Mouse (Mus musculus): Measurements from ENCODE around the gene Tm4sf1. TPM values are rescaled to one million over a fixed set of nuclear protein-coding genes. Genes with fewer than 3 reads are reported as not detected.

Gene Tm4sf1
- 64.0 and 64.4 TPM in 2 replicates for polyA plus RNA-seq (2014; fragmentation: Nextera tagmentation; extraction: Ambion mirVana)

DNA sequence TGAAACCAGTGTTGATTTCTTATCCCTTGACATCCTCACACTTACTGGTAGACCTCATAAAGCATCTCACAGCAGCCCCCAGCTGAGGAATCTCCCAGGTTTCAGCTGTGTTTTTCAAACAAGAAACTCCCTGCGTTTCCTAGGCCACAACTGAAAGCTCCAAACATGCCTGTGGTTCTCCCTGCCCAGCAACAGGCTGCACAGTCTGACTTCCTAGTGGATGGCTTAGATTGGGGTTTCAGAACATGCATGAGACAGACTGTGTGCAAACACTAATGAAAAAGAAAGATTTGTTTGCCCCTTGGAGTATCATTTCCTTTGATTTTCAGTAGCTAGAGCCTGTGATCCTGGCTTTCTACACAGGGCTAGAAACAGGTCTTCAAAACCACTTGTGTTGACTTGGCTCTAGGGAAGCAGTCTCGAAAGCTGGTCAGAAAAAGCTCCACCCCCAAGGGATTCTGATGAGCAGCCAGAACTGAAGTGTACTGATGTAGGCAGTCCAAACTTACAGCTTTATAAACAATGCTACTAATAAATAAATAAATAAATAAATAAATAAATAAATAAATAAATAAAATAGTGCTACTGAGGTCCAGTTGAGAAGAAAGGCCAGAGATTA lies at the start of gene Tm4sf1:
Gene Tm4sf1 (minus strand): TSS at position 68 of the 619 bp plus-strand sequence.
- ATAC-seq (replicated peaks; ENCODE audit: low FRiP score, low TSS enrichment, low read depth) (no peak), DNase-seq (ENCODE audit: low spot score) (no peak)
- Histone ChIP-seq H3K27me3 (replicated peaks; ENCODE audit: control insufficient read depth, insufficient read depth, low read length) (no peaks in the 10 kb centered on the region), H3K4me2 (ENCODE audit: low read length) (no peak within 1 kb of the TSS), H3K9me3 (ENCODE audit: control insufficient read depth, low read length) (no peaks in the 10 kb centered on the region), H3K9ac (ENCODE audit: low read length) (no peak within 1 kb of the TSS), H3K4me1 (replicated peaks; ENCODE audit: control insufficient read depth, insufficient read depth, low read length) (no peaks in the 10 kb centered on the region), H3K36me3 (ENCODE audit: control insufficient read depth, insufficient read depth, low read length) (no peaks in the 10 kb centered on the region), H3K4me3 (ENCODE audit: low read depth, low read length) (no peak within 1 kb of the TSS), H3K27ac (ENCODE audit: low read depth) (no peak within 1 kb of the TSS)
- WGBS = 70% methylated on average over 2 of the region's 2 CpGs

DNA sequence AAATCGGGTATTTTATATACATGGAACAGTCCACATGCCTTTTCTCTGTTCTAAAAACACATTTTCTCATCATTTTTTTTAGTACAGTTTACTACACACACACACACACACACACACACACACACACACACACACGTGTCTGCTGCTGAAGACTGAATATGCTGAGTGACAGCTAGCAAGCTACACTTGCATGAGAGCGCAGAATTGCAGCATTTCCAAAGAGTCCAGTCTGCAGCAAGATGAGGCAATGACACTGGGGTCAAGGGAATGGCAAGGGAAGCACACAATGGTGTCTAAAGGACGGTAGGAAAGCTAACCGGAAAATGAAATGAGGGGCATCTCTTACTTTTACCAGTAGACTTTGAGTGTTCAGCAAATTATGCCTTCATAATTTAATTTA lies 43.0 kb upstream of the Tm4sf1 start:
- Histone ChIP-seq H3K4me2 (ENCODE audit: low read length) (no peak overlapping the region), H3K4me3 (ENCODE audit: low read depth, low read length) (no peak overlapping the region), H3K27ac (ENCODE audit: low read depth) (0 out of 2 replicates have a peak overlapping the region, but pooled peaks have one; percentile 25), H3K27me3 (replicated peaks; ENCODE audit: control insufficient read depth, insufficient read depth, low read length) (no peaks in the 10 kb centered on the region), H3K9me3 (ENCODE audit: control insufficient read depth, low read length) (no peaks in the 10 kb centered on the region), H3K9ac (ENCODE audit: low read length) (no peak overlapping the region), H3K4me1 (replicated peaks; ENCODE audit: control insufficient read depth, insufficient read depth, low read length) (peaks cover 4% of the 10 kb centered on the region; the same call in 1 of the 2 replicates), H3K36me3 (ENCODE audit: control insufficient read depth, insufficient read depth, low read length) (no peaks in the 10 kb centered on the region)
- 64% methylated on average over 5 of the region's 5 CpGs for WGBS
- ATAC-seq (replicated peaks; ENCODE audit: low FRiP score, low TSS enrichment, low read depth) (0 out of 2 replicates have a peak, but pooled peaks have one; percentile 9), DNase-seq (ENCODE audit: low spot score) (no peak)

DNA sequence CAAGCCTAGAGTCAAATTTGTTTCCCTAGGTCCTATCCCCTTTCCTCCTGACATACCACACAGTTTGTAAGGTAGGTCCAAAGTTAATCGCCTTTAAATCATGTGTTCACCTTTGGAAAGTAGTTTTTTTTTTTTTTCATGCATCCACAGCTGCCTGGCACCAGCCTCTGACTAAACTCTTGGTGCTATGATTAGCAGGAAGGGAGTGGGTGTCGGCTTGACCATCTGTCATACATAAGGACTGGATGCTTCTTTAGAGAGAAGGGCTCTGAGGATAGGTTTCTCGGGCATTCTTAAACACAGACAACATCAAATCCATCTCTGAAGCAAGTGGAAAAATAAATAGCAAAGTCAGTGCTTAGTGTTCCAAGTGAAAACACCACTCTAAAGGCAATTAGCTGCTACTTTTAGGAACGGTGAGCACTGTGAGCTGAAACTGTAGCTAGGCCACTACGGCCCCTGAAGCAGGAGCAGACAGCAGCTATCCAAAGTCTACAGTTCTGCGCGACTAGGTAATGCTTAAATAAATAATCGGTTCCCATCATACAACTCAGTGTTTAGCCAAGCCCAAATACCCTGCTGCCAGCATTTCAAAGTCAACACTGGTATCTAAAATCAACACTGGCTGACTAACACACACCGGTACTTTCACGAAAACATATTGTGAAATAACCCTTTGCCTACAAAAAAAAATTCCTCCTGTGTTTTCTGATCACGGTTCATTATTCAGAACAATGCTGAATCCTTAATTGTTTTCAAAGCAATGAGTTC lies 42.2 kb upstream of the Tm4sf1 start:
- Histone ChIP-seq H3K27me3 (replicated peaks; ENCODE audit: control insufficient read depth, insufficient read depth, low read length) (no peaks in the 10 kb centered on the region), H3K4me3 (ENCODE audit: low read depth, low read length) (no peak overlapping the region), H3K4me2 (ENCODE audit: low read length) (no peak overlapping the region), H3K9ac (ENCODE audit: low read length) (no peak overlapping the region), H3K27ac (ENCODE audit: low read depth) (peak overlapping the region; percentile 55), H3K9me3 (ENCODE audit: control insufficient read depth, low read length) (no peaks in the 10 kb centered on the region), H3K4me1 (replicated peaks; ENCODE audit: control insufficient read depth, insufficient read depth, low read length) (peaks cover 4% of the 10 kb centered on the region; the same call in 1 of the 2 replicates), H3K36me3 (ENCODE audit: control insufficient read depth, insufficient read depth, low read length) (no peaks in the 10 kb centered on the region)
- ATAC-seq (replicated peaks; ENCODE audit: low FRiP score, low TSS enrichment, low read depth) (peak; percentile 93), DNase-seq (ENCODE audit: low spot score) (no peak)
- WGBS = 42% methylated on average over 11 of the region's 11 CpGs

DNA sequence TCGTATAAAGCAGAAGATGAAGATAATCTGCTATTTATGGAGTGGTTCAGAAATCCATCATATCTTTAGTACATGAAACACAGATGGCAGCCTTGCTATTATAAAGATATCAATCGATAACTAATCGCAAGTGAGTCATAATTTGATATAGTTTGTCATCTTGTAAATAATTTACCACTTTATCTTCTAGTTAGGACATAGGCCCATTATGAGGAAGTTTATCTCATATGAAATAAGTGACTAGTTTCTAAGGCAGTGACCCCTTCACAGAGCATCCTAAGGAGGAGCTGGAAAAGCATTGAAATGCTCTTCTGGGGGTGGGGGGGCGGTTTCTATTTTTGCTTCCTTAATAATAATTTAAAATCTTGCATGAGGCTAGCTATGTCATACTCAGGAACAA lies 41.2 kb upstream of the Tm4sf1 start:
- DNase-seq (ENCODE audit: low spot score) (no peak), ATAC-seq (replicated peaks; ENCODE audit: low FRiP score, low TSS enrichment, low read depth) (no peak)

DNA sequence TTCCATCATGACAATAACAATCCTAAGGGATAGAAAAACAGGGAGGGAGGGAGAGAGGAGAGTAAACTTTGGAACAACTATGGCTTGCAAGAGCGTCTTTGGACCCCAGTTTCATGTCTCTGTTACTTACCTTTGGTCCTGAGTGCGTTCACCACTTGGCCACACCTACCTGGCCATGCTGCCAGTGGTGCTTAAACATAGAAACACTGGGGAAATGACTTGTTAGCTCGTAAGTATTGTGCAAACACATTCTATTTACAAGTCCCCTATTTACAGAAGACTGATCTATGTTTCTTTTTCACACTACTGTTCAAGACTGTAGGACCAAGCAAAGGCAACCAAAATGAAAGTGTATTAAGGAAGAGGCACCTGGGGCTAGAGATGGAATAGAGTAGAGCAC lies 39.5 kb upstream of the Tm4sf1 start:
- WGBS = 84% methylated on average over 3 of the region's 3 CpGs
- DNase-seq (ENCODE audit: low spot score) (no peak), ATAC-seq (replicated peaks; ENCODE audit: low FRiP score, low TSS enrichment, low read depth) (no peak)
- H3K9ac ChIP-seq (ENCODE audit: low read length) = no peak overlapping the region
- H3K4me3 ChIP-seq (ENCODE audit: low read depth, low read length) = no peak overlapping the region
- no peak overlapping the region for H3K4me2 ChIP-seq (ENCODE audit: low read length)
- no peaks in the 10 kb centered on the region for H3K27me3 ChIP-seq (replicated peaks; ENCODE audit: control insufficient read depth, insufficient read depth, low read length)
- no peaks in the 10 kb centered on the region for H3K36me3 ChIP-seq (ENCODE audit: control insufficient read depth, insufficient read depth, low read length)
- peaks cover 4% of the 10 kb centered on the region; the same call in 1 of the 2 replicates for H3K4me1 ChIP-seq (replicated peaks; ENCODE audit: control insufficient read depth, insufficient read depth, low read length)
- no peaks in the 10 kb centered on the region for H3K9me3 ChIP-seq (ENCODE audit: control insufficient read depth, low read length)
- H3K27ac ChIP-seq (ENCODE audit: low read depth) = no peak overlapping the region

More for the DNA sequence above, 41.2 kb upstream of the Tm4sf1 start:
- H3K9me3 ChIP-seq (ENCODE audit: control insufficient read depth, low read length) = no peaks in the 10 kb centered on the region
- no peak overlapping the region for H3K4me3 ChIP-seq (ENCODE audit: low read depth, low read length)
- H3K36me3 ChIP-seq (ENCODE audit: control insufficient read depth, insufficient read depth, low read length) = no peaks in the 10 kb centered on the region
- WGBS = 78% methylated on average over 4 of the region's 4 CpGs
- H3K27me3 ChIP-seq (replicated peaks; ENCODE audit: control insufficient read depth, insufficient read depth, low read length) = no peaks in the 10 kb centered on the region
- H3K4me2 ChIP-seq (ENCODE audit: low read length) = no peak overlapping the region
- peaks cover 4% of the 10 kb centered on the region; the same call in 1 of the 2 replicates for H3K4me1 ChIP-seq (replicated peaks; ENCODE audit: control insufficient read depth, insufficient read depth, low read length)
- H3K9ac ChIP-seq (ENCODE audit: low read length) = no peak overlapping the region
- H3K27ac ChIP-seq (ENCODE audit: low read depth) = no peak overlapping the region

DNA sequence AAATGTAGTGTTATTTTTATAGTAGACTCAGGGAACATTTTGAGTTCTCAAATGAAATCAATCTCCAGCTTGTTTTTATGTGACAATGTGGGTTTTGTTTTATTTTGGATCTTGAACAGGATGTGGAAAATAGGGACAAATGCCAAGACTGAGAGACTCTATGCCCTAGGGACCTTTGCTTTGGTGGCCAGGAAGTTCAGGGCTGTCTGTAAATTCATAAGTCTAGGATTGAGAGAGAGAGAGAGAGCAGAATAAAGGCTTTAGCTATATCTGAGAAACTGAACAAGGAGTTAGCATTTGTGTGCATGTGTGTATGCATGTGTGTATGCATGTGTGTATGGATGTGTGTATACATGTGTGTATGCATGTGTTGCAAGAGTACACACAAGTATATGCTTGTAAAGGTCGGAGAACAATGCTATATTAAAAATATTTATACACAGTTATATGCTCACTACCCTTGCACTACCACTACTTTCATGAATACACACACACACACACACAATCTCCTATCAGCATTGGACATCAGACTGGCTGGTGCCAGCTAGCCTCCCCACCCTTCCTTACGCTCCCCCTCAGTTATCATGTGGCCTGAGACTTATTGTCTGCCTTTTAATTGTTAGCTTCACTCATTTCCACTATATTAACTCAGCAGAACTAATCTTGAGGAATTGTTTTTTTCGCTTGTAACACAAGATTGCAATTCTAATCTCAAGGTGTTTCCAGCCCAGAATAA lies 33.5 kb upstream of the Tm4sf1 start:
- Histone ChIP-seq H3K27me3 (replicated peaks; ENCODE audit: control insufficient read depth, insufficient read depth, low read length) (no peaks in the 10 kb centered on the region), H3K36me3 (ENCODE audit: control insufficient read depth, insufficient read depth, low read length) (no peaks in the 10 kb centered on the region), H3K4me2 (ENCODE audit: low read length) (no peak overlapping the region), H3K9ac (ENCODE audit: low read length) (no peak overlapping the region), H3K9me3 (ENCODE audit: control insufficient read depth, low read length) (no peaks in the 10 kb centered on the region), H3K4me1 (replicated peaks; ENCODE audit: control insufficient read depth, insufficient read depth, low read length) (no peaks in the 10 kb centered on the region), H3K27ac (ENCODE audit: low read depth) (no peak overlapping the region), H3K4me3 (ENCODE audit: low read depth, low read length) (no peak overlapping the region)
- ATAC-seq (replicated peaks; ENCODE audit: low FRiP score, low TSS enrichment, low read depth) = no peak
- 84% methylated on average over 3 of the region's 3 CpGs for WGBS
- DNase-seq (ENCODE audit: low spot score) = no peak

DNA sequence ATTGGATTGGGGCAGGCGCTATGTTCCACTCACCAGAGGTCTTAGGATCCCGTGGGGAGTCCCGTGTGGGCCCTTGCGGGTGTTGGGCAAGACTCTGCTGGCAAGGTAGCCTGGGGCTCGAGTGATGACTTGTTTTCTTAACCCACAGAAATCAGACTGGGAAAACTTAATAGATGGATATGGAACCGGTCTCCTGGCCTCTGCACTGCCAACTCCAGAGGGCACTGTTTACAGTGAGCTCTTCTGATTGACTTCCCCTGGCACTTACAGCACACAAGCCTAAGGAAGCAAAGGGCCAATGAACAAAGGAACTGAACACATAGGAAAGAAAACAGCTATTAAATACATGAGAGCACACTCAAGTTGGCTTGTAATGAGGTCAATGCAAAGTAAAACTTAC lies 26.2 kb upstream of the Tm4sf1 start:
- H3K36me3 ChIP-seq (ENCODE audit: control insufficient read depth, insufficient read depth, low read length) = no peaks in the 10 kb centered on the region
- H3K4me3 ChIP-seq (ENCODE audit: low read depth, low read length) = no peak overlapping the region
- peaks cover 4% of the 10 kb centered on the region; the same call in 1 of the 2 replicates for H3K9me3 ChIP-seq (ENCODE audit: control insufficient read depth, low read length)
- H3K9ac ChIP-seq (ENCODE audit: low read length) = no peak overlapping the region
- H3K27ac ChIP-seq (ENCODE audit: low read depth) = no peak overlapping the region
- H3K27me3 ChIP-seq (replicated peaks; ENCODE audit: control insufficient read depth, insufficient read depth, low read length) = no peaks in the 10 kb centered on the region
- ATAC-seq (replicated peaks; ENCODE audit: low FRiP score, low TSS enrichment, low read depth) (no peak), DNase-seq (ENCODE audit: low spot score) (no peak)
- 85% methylated on average over 5 of the region's 6 CpGs for WGBS
- H3K4me1 ChIP-seq (replicated peaks; ENCODE audit: control insufficient read depth, insufficient read depth, low read length) = no peaks in the 10 kb centered on the region
- H3K4me2 ChIP-seq (ENCODE audit: low read length) = no peak overlapping the region

DNA sequence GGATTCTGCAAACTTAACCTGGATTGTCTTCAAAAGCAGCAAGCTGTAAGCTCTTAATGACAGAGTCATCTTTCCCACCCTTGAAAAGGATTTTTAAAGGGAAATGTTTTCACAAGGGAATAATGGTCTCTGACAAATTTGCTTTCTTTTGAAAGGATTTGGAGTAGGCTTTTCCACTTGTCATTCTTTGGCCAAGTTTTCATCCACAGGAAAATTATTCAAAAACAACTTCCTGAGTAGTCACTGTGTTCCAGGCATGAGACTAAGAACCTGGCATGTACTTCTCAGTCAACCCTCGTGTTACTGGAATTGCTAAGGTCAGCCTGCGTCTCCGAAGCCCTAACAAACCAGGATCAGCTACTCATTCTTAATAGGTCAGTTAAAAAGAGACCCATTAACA lies 5.3 kb upstream of the Tm4sf1 start:
- Histone ChIP-seq H3K4me2 (ENCODE audit: low read length) (no peak overlapping the region), H3K27me3 (replicated peaks; ENCODE audit: control insufficient read depth, insufficient read depth, low read length) (no peaks in the 10 kb centered on the region), H3K4me1 (replicated peaks; ENCODE audit: control insufficient read depth, insufficient read depth, low read length) (0 out of 2 replicates have a peak, but pooled peaks cover 3% of the 10 kb centered on the region), H3K27ac (ENCODE audit: low read depth) (no peak overlapping the region), H3K36me3 (ENCODE audit: control insufficient read depth, insufficient read depth, low read length) (no peaks in the 10 kb centered on the region), H3K9me3 (ENCODE audit: control insufficient read depth, low read length) (no peaks in the 10 kb centered on the region), H3K4me3 (ENCODE audit: low read depth, low read length) (no peak overlapping the region), H3K9ac (ENCODE audit: low read length) (no peak overlapping the region)
- no peak for DNase-seq (ENCODE audit: low spot score)
- 64% methylated on average over 3 of the region's 3 CpGs for WGBS
- ATAC-seq (replicated peaks; ENCODE audit: low FRiP score, low TSS enrichment, low read depth) = no peak

Measured in intestine, embryonic 14.5 days (tissue).